Mouse (Mus musculus) MEL-GATA-1-ER (cell line): ENCODE results near the gene Lingo3.
A peak's percentile ranks its signal among the peaks of the same experiment; 100 is the strongest.

Experiments
- DNase-seq: peaks from one replicate; pipeline ENCODE4 v3.0.0-alpha.2; 2012; ENCODE audit warnings: low read depth; ENCODE audit errors: extremely low read depth

The Lingo3 gene

DNA sequence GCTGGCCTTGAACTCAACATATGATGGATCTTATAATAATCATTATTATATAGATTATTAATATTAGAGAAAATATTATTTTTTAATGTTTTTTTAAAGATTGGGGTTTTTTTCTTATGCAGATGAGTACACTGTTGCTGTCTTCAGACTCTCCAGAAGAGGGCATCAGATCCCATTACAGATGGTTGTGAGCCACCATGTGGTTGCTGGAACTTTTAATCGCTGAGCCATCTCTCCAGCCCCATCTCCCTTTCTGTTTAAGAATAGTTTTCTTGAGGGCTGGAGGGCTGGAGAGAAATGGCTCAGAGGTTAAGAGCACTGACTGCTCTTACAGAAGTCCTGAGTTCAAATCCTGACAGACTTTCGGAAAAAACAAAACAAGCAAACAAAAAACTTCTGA, 21.8 kb downstream of the Lingo3 start:
- no peak for DNase-seq

DNA sequence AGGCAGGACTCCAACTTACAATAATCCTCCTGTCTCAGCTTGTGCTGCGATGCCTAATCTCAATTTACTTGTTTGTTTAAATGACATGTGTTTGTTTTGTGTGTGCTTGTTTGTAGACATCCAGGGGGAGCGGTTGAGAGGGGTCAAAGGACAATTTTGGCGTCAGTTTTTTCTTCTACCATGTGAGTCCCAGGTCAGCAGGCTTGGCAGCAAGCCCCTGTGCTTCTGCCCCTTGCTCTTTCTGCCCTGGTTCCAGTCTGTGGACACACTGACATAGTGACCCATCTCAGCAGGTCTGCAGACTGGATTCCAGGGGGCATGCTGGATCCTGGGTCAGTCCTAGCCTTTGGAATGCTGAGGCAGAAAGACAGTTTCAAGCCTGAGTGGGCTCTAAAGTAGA, 24.4 kb downstream of the Lingo3 start:
- DNase-seq: no peak

DNA sequence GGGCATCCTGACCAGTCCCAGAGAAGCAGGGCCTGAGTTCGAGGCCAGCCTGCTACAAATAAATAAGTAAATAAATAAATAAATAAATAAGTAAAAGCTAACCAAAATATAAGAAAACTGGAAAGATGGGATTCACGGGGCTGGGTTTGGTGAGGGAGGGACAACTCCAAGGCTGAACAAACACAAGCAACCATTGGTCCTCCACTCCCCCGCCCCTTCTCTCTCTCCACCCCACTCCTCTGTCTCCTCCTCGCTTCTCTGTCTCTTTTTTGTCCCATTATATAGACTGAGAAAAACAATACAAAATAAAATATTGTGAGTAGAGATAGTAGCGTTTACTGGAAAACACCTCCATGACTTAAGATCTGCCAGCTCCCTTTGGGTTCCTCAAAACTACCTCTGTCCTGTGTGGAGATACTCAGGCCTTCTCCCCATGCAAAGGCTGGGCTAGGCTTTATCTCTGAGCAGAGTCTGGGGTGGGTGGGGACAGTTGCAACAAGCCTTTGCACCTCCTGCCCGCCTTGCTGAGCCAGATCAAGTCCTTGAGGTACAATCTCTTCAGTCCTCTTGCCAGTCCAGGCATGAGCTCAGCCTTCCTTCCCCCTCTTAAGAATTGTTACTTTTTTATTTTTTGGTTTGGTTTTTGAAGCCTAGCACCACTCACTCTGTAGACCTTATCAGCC, 25.1 kb downstream of the Lingo3 start:
- peak; percentile 90 for DNase-seq

DNA sequence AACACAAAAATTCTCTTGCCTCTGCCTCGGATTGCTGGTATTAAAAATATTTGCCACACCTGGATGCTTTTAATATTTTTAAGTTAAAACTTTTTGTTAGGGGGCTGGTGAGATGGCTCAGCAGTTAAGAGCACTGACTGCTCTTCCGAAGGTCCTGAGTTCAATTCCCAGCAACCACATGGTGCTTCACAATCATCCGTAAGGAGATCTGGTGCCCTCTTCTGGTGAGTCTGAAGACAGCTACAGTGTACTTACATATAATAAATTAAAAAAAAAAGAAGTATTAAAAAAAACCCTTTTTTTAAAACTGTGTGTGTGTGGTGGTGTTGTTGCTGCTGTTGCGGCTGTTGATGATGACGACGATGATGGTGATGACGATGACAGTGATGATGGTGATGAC, 25.9 kb downstream of the Lingo3 start:
- DNase-seq: peak; percentile 37

DNA sequence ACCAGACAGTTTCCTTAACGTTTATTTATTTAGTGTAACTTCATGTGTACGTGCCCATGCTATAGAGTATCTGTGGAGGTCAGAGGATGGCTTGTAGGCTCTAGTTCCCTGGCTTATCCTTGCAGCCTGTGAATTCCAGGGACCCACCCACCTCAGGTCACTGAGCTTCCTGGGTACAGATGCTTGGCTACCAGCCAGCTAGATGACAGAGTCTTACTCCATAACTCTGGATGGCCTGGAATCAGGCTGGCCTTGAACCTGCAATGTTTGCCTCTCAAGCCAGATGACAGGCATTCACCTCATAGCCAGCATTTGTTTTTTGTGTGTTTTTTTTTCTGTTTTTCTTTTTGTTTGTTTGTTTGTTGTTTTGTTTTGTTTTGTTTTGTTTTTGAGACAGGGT, 26.7 kb downstream of the Lingo3 start:
- no peak for DNase-seq

DNA sequence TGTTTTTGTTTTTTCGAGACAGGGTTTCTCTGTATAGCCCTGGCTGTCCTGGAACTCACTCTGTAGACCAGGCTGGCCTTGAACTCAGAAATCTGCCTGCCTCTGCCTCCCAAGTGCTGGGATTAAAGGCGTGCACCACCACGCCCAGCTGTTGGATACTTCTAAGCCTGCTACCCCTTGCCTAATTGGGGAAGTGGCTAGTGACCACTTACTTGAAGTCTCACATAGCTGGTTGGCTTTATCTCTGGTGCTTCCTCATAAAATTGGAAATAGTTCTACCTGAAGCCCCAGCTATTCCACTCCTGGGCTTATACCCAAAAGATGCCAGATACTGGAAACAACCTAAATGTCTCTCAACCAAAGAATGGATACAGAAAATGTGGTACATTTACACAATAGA, 27.5 kb downstream of the Lingo3 start:
- DNase-seq: peak; percentile 62

DNA sequence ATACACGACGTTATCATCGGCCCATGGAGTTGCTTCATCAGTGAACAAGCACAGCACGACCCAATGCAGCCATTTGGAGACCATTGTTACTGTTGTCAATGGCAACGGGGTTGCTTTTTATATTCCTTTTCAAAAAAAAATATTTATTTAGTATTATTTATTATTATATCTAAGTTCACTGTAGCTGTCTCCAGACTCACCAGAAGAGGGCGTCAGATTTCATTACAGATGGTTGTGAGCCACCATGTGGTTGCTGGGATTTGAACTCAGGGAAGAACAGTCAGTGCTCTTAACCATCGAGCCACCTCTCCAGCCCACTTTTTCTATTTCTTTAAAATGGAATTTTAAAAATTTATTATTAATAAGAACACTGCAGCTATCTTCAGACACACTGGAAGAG, 29.0 kb downstream of the Lingo3 start:
- no peak for DNase-seq

DNA sequence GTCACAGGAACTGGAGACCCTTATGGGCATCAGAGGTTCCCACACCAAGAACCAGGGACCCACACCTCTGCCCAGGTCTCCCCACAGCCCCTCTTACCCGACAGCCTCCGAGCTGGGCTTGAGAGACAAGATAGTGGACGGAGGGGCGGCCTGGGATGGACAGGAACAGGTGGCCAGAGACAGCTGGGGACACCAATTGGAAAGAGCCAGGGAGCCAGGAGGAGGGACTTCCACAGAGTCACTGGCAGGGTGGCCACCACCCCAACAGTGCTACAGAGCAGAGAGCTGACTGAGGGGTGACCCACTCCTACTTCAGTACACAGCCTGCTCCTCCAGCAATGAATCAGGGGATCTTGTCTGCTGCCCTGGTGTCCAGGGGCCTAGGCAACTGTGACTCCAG, 30.5 kb downstream of the Lingo3 start, which contains the start of gene Jsrp1:
TSS of gene Jsrp1 (minus strand) at position 133 of the 400 bp plus-strand sequence.
- no peak for DNase-seq

DNA sequence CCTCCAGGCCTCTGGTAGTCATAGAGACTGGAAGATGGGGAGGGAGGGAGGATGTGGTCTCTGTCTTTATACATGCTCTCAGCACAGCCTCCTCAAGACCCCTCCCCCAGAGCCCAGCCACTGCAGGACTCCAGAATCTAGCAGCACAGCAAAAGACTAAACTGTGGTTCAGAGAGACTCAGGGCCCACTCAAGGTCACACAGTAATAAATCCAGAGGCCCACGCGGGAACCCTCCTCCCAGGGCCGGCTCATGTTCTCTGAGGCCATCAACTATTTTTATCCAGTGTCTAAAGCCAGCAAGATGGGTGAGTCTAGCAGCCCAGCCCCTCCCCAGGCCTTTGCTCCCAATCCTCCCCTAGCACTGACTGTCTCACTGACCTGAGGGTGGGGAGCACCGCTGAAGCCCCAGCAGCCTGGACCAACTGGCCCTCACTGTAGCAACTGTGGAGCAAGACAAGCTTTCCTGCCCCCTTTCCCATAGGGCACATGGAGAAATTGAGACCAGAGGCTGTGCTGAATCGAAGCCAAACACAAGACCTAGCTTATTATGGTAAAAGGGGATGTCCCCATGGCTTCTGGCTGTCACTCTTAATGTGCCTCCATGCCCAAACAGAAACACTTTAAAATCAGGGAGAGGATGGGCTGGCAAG, 31.3 kb downstream of the Lingo3 start:
- no peak for DNase-seq

DNA sequence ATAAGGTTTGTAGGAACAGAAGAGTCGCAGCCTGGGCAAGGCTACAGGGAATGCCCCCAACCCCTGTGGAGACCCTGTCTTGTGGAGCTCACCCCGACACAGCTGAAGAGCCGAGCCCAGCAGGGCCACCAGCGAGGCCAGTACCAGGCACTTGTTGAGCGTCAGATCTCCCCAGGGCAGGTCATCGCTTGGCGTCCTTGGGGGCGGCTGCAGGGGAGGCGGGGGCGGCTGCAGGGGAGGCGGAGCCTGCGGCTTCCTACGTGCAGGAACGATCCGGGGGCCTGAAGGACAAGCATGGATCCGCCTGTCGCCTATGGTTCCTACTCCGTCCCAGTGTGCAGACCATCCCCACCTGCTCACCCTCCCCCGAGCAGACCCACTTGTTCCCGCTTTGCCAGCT, 33.8 kb downstream of the Lingo3 start:
- no peak for DNase-seq

DNA sequence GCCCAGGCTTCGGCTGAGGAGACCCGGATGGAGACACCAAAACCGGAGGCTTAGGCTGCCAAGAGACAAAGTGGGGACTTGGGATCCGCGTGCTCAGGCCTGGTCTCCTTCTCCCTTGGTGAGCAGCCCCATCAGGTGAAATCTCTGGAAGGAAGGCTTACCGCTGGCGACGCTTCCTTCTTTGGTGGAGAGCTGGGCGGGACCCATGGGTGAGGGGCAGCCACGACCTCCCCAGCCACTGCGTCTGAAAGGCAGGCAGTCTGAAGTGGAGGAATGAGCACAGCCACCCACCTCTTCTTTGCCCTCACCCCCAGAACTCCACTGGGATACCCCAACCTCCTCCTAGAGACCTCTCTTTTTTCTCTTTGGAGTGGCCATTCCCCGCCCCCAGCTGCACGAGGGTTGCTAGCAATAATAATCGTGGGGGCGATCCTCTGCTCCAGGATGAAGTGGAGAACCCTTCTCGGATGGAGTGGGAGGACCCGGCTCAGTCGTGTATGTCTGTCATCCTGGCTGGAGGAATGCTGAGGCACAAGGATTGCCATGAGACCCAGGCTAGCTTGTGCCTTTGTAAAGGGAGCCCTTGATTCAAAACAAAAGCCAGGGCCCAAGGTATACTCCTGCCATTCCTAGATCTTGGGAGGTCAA, 34.7 kb downstream of the Lingo3 start:
- no peak for DNase-seq

DNA sequence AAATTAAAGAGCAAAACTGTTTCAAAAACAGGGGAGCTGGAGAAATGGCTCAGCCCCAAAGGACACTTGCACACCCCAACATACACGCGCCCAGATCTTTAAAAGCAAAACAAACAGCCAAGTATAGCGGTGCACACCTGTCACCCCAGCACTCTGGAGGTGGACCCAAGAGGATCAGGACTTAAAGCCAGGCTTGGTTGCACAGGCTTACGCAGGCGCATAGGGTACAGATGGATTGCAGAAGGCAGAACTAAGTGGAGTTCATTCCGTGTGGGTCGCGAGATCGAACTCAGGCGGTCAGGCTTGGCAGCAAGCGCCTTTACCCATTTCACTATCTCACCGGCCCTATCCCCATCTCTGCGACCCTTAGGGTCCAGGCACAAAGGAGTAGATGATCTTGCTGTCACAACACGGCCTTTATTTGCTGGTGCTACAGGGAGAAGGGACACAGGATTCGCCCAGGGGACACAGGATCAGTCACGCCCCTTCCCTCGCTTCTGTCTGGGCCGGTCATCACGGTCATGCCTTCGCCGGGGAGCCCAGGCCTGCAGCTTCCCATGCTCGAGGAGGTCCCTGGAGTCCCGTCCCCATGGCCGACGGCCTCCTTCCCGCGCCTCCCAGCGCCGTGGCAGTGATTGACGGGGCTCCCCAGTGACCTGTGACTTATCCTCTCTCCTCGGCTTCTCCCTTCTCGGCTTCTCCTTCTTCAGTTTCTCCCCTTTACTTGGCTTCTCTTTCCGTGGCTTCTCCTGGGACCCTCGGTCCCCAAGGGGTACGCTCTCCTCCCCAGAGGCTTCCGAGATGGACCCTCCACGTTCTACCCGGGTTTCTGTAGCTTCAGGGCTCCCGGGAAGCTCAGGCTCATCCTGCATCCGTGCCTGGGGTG, 35.5 kb downstream of the Lingo3 start:
- no peak for DNase-seq

DNA sequence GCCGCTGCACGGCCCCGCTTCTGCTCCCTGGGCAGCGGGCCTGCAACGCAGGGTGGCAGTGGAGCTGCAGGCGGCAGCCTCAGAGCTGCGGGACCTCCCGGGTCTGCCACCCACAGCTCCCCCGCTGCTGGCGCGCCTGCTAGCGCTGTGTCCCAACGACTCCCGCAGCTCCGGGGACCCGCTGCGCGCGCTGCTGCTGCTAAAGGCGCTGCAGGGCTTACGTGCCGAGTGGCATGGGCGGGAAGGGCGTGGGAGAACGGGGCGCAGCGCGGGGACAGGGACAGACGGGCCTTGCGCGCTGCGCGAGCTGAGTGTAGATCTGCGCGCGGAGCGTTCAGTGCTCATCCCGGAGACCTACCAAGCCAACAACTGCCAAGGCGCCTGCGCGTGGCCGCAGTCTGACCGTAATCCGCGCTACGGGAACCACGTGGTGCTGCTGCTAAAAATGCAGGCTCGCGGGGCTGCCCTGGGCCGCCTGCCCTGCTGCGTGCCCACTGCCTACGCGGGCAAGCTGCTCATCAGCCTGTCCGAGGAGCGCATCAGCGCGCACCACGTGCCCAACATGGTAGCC, 36.7 kb downstream of the Lingo3 start:
- DNase-seq: no peak

DNA sequence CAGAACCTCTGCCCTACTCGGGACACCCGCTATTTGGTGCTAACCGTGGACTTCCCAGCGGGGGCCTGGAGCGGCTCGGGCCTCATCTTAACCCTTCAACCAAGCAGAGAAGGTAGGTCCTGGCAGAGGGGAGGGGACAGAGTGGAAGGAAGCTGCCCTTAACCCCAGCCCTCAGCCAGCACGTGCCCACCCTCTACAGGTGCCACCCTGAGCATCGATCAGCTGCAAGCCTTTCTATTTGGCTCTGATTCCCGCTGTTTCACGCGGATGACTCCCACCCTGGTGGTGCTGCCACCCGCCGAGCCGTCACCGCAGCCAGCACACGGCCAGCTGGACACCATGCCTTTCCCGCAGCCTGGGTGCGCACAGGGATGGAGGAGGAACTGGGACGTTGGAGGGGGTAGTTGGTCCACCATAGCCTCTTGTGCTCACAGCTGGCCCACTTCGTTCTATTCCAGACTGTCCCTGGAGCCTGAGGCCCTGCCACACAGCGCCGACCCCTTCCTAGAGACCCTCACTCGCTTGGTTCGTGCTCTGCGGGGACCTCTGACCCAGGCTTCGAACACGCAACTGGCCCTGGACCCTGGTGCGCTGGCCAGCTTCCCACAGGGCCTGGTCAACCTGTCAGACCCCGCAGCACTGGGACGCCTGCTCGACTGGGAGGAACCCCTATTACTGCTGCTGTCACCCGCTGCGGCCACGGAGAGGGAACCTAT, 37.3 kb downstream of the Lingo3 start:
- DNase-seq: no peak

DNA sequence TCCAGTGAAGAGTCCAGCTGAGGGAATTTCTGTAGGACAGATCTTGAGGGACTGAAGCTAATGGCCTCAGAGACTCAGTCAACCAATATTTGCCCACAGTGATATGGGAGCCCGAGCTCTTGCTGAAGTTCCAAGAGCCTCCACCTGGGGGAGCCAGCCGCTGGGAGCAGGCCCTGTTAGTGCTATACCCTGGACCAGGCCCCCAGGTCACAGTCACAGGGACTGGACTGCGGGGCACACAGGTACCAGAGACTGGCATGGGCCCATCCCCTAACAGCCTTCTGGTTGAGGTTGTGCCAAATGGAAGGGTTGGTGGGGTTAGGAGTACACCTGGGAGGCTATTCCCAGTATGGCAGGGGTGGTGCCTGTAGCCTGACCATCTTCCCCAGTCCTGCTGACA, 37.9 kb downstream of the Lingo3 start:
- DNase-seq: peak; percentile 40

DNA sequence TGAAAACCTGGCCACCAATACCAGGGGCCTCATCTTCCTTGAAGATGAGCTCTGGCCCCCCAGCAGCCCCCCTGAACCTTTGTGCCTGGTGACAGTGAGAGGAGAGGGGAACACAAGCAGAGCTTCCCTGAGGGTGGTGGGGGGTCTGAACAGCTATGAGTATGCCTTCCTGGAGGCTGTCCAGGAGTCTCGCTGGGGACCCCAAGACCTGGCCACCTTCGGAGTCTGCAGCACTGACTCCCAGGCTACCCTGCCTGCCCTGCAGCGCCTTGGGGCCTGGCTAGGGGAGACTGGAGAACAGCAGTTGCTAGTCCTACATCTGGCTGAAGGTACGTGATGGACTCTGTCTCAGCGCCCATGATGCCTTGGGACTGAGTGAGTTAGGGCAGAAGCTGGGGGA, 38.5 kb downstream of the Lingo3 start:
- DNase-seq: no peak

DNA sequence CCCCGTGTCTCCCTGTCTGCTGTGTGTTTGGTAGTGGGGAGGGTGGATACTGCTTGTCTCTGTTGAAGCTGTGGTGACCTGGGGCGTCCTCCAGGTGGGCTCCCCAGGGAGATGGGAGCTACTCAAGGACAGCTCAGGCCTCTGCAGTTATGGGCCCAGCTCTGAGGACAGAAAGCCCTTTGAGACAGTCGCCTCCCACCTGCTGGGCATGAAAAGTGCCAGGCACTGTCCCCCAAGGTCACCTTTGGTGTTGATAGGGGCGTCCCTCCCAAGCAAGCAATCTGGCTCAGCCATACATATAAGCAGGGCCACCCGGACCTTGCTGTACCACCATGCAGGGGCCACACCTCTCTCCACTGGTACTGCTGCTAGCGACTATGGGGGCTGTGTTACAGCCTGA, 38.9 kb downstream of the Lingo3 start, which contains the start of gene Amh:
TSS of gene Amh (plus strand) at position 328 of the 400 bp plus-strand sequence.
- no peak for DNase-seq

DNA sequence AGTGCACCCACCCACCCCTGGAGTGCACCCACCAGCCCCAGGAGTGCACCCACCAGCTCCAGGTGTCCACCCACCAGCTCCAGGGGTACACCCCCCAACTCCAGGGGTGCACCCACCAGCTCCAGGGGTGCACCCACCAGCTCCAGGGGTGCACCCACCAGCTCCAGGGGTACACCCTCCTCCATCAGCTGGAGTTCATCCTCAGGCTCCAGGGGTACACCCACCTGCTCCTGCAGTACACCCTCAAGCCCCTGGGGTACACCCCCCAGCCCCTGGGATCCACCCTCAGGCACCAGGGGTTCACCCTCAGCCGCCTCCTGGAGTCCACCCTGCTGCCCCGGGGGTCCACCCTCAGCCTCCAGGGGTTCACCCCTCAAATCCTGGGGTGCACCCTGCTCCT, 39.5 kb downstream of the Lingo3 start:
- DNase-seq: no peak

DNA sequence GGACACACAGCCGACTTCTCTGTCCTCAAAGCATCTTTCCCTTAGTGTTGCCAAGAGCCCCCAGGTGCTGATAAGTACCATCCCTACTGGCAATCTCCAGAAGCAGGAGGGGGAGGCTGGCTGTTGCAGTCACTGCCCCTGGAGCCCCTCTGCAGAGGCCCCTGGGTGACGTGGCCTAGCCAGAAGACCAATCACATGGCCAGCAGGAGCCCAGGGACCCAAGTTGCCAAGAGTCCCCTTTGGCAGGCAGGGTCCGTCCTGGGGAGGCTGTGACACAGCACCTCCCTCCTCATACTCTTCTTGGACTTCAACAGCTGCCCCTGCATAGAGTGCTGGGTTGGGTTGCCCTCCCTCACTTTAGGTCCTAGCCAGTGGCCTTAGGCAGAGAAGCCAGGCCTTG, 40.8 kb downstream of the Lingo3 start:
- no peak for DNase-seq

DNA sequence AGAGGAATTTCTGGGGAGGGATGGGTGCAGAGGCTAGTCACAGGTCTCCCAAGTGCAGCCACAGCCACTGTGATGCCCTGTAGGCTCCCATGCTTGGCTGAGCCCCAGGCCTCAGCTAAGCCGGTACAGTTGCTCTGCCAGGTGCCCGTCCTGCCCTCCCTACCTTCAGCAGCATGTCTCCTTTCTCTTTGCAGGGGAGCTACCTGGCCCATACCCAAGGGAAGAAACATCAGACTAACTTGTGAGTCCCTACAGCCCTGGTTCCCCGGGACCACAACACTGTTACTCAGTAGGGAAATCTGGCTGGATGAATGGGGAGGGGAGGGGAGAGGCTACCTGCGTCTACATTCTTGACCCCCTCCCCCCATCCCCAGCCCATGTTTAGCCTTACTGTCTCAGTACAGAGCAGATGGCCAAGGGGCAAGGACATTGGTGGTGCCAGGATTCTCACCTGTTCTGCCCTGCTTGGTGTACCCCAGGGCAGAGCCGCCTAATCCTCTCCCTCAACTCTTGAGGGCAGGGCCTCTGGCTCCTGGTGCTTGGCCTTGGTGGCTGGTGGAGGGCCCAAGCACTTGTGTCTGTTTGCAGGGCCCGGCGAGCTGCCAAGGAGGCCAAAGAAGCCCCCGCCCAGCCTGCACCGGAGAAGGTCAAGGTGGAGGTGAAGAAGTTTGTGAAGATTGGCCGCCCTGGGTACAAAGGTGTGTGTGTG, 41.5 kb downstream of the Lingo3 start:
- no peak for DNase-seq
